Mouse (Mus musculus) brown adipose tissue, adult 24 weeks (tissue): ENCODE data around the gene Baiap2l1. TPM values are rescaled to one million over a fixed set of nuclear protein-coding genes. Genes with fewer than 3 reads are reported as not detected.
A peak's percentile ranks its signal among the peaks of the same experiment; 100 is the strongest.

Experiments
- H3K27ac ChIP-seq: fragments of 200-500 bp; replicated peaks from 2 replicates; pipeline ENCODE4 v1.5.1; 2012; ENCODE audit warnings: low read depth, mild to moderate bottlenecking, low read length
- H3K4me1 ChIP-seq: fragments of 200-500 bp; 2 replicates; pipeline ENCODE4 v1.6.1; 2012; ENCODE audit warnings: low read length, mixed read lengths; ENCODE audit not compliant: control insufficient read depth, insufficient read depth, insufficient read length
- H3K4me3 ChIP-seq: fragments of 200-500 bp; 2 replicates; pipeline ENCODE4 v1.5.1; 2012; ENCODE audit warnings: low read depth, mild to moderate bottlenecking, low read length, moderate library complexity; ENCODE audit not compliant: insufficient read depth
- polyA plus RNA-seq: library from polyadenylated mRNA; stranded (reverse); fragments of >200 nt; gene quantifications from 2 replicates; pipeline ENCODE4 v1.2.4, GENCODE M21; 2012; ENCODE audit not compliant: missing spikeins, insufficient read depth, insufficient read length

Baiap2l1 gene
- polyA plus RNA-seq, 1 experiment: not detected

DNA sequence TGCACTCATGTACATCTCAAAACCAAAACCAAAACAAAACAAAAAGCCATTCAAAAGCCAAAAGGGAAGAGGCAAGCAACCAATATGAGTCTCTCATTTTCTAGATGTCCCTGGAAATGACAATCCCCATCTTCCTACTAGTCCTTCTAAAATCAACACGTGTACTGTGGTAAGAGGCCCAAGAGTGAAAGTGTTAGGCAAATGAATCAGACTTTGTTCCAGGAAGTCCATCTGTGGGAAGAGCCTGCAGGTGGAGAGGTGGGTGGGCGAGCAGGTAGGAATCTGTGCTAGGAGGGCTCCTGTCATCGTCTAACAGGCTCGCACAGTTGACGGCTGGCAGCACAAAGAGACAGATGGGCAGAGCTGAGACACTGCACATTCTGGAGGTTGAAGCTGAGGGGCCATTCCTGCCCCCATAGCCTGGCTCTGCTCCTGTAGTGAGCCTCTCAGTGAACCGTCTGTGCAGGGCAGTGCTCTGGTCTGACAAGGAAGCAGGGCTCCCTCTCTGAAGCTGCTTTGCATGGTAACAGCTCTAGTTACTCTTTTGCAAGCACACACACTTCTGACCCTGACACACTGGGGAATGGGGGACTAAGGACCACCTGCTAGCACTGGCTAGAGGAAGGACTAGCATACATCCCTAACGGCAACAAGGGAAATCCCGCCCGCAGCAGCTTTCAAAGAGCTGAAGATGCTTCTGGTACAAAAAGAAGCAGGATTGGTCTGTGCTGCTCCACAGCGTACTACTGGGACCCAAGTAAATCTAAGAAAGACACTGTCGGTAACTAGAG is 75.2 kb downstream of the Baiap2l1 start:
- Histone ChIP-seq H3K4me3 (no peak overlapping the region), H3K4me1 (peaks cover 2% of the 10 kb centered on the region; the same call in 1 of the 2 replicates), H3K27ac (no peak overlapping the region)

DNA sequence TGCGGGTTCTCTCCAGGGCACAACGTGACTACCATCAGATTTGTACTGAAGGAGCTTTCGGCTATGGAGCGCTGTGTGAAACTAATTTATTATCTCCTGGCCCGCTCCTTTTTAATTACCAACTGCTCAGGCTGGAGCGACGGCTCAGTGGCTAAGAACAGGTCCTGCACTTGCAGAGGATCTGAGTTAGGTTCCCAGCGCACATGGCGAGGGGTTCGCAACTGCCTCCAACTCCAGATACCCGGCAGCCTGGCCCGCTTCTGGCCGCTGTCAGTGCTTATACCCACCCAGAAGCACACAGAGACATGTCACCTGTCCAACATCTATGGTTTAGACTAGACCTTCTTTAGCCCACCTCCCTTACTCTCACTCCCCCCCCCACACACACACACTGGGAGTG is 78.0 kb downstream of the Baiap2l1 start:
- H3K4me1 ChIP-seq: peaks cover 5% of the 10 kb centered on the region
- H3K4me3 ChIP-seq: no peak overlapping the region

DNA sequence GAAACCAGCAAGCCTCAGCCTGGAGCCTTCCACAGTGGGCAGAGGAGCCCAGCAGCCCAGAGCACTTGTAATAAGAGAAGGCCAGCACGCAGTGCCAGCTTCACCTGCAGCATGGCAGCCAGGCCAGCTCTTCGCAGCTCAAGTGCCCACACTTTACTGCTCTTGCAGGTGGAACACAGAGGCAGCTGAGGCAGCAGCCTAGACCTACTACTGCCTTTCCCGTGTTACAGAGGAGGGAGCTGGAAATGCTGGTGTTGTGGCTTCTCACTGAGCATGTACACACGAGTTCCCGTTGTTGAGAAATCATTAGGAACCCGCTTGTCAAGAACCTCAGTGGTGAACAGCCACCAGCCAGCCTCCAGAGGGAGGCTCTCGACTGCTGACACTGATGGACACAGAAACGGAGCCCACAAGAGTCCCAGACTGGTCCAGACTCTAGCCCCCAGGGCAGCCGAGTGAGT is 78.8 kb downstream of the Baiap2l1 start:
- no peak overlapping the region for H3K4me3 ChIP-seq
- H3K4me1 ChIP-seq: peaks cover 5% of the 10 kb centered on the region
- no peak overlapping the region for H3K27ac ChIP-seq

More for the DNA sequence above, 78.0 kb downstream of the Baiap2l1 start:
- H3K27ac ChIP-seq: no peak overlapping the region

DNA sequence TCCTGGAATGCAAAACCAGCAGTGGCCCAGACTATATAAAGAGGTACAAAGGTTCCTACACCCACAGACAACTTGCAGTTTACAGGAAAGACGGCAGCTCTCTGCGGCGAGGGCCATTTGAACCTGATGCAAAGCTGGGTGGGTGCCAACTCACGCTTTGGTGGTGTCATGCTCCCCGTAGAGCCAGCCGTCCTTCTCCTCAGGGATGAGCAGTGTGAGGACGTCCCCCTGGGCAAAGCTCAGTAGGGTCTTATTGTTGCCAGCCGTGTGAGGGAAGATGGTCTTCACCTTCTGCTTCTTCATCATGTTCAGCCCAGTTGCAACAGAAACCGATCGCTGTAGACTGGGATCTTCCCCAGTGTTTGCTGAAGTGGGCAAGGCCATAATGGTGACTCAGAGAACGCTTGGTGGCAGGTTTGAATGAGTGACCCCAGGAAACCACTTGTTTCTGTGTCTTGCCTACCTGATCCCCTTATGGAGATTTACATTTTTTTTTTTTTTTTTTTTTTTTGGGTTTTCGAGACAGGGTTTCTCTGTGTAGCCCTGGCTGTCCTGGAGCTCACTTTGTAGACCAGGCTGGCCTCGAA is 79.4 kb downstream of the Baiap2l1 start:
- no peak overlapping the region for H3K4me3 ChIP-seq
- H3K27ac ChIP-seq: no peak overlapping the region
- H3K4me1 ChIP-seq: peaks cover 5% of the 10 kb centered on the region

DNA sequence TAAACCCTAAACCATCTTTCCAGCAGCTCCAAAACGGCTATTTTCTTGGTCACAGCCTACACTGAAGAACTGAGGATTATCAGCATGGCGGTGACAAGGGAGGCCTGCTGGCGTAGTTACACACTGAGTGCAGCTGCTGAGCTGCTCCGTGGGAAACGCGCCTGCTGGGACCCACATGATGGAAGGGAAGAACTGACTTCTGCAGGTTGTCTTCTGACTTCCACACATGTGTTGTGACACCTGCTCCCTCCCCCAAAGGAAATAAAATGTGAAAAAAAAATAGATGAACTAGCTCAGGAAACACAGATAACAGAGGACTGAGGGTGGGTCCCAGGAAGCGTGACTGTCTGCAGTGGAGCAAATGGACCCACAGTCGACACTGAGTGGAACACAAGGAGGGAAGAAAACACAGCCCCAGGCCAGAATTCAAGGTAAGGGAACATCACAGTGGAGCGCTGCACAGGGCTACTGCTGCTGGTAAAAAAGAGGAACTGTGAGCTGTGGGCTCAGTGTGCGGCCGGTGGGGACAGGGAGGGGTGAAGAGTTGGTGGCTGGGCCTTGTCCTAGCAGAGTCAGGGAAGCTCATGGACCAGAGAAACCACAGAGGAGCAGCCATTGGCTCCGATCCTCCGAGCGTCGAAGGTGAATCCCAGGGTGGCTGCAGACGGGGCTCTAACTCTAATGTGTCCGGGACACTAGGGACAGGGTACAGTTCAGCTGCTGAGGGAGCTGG is 80.8 kb downstream of the Baiap2l1 start:
- H3K27ac ChIP-seq: no peak overlapping the region

DNA sequence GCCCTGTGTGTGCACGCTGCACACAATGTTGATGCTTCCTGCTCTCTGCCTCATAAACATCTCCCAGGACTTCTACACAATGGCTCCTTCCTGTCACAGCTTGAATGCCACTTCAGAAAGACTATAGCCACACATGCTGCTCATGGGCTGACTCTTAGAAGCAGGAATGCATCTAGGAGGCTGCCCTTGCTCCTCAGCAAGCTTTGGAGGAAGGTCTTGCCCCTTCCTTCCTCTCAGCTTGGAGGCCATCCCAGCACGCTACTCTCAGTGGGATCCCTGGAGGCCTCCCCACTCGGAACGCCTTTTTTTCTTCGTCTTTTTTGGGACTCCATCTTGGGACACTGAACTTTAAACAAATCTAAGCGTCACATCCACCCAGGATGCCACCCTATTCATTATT is 83.0 kb downstream of the Baiap2l1 start:
- Histone ChIP-seq H3K4me1 (peaks cover 3% of the 10 kb centered on the region), H3K4me3 (no peak overlapping the region), H3K27ac (no peak overlapping the region)

More for the DNA sequence above, 80.8 kb downstream of the Baiap2l1 start:
- no peak overlapping the region for H3K4me3 ChIP-seq
- peaks cover 3% of the 10 kb centered on the region for H3K4me1 ChIP-seq

DNA sequence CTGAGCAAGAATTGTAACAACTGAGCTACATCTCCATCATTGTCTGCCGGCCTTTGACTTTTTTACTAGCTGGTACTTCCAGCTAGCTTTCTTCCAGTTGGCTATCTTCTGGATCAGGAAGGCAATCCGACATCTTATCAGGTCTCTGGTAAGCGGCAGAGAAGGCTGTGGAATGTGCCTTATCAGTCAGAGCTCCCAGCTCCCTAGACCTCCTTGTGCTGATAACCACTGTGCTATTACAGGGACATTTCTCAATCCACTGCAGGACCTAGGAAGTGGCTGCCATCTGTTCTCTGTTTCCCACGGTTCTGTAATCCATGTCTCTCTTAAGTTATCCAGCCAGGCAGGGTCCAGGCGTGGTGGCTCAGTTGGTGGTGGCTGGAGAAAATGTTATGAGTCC is 86.1 kb downstream of the Baiap2l1 start:
- Histone ChIP-seq H3K27ac (no peak overlapping the region), H3K4me3 (no peak overlapping the region)

DNA sequence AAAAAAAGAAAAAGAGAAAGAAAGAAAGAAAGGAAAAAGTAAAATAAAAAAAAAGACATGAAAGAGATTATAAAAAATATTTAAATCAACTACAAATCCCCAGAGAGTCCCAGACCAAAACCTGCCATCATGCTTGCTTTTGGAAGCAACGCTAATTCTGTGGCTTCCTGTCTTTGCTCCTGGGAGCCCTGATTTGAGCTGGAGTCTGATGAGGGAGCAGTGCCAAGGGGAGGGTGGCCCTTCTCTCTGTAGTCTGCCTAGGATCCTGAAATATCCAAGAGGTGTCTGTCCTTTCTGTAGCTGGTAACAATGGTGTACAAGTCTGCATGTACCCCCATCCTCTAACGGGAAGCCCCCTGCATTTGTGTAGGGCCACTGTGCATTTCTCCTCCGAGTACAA is 86.8 kb downstream of the Baiap2l1 start:
- Histone ChIP-seq H3K4me3 (no peak overlapping the region), H3K27ac (no peak overlapping the region), H3K4me1 (peaks cover 3% of the 10 kb centered on the region)

More for the DNA sequence above, 86.1 kb downstream of the Baiap2l1 start:
- peaks cover 3% of the 10 kb centered on the region for H3K4me1 ChIP-seq

DNA sequence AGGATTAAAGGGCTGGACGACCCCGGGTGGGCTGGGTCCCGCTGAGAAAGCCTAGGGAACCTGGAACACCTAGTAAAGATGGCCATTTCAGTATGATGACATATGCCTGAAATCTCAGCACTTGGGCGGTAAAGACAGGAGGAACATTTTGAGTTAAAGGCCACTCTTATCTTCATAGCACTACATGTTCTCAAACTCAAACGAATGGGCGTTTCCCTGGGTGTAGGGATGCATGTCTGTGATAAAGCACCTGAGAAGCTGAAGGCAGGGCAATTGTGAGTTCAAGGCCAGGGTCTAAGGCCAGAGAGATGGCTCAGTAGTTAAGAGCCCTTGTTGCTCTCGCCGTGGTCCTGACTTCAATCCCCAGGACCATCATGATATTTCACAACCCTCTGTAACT is 87.5 kb downstream of the Baiap2l1 start:
- Histone ChIP-seq H3K4me1 (no peaks in the 10 kb centered on the region), H3K27ac (no peak overlapping the region), H3K4me3 (no peak overlapping the region)

DNA sequence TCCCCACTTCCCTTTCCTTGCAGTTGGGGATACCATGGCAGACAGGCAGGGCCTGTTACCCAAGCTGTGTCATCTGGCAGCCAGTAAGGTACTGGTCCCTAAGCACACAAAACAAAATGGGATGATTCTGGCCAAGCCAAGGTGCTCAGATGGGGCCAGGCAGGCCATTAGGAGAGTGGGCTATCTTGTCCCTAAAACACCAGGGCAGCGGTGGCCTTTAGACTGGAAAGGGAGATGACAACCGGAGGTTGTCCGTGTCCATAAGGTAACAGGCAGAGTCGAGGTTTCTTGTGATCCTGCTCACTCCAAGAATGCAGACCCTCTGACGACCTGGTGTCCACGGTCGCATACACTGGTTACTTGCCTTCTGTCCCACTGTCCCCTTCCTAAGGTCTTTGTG is 88.0 kb downstream of the Baiap2l1 start:
- no peak overlapping the region for H3K4me3 ChIP-seq
- H3K4me1 ChIP-seq: no peaks in the 10 kb centered on the region; the same call in 1 of the 2 replicates
- H3K27ac ChIP-seq: no peak overlapping the region

DNA sequence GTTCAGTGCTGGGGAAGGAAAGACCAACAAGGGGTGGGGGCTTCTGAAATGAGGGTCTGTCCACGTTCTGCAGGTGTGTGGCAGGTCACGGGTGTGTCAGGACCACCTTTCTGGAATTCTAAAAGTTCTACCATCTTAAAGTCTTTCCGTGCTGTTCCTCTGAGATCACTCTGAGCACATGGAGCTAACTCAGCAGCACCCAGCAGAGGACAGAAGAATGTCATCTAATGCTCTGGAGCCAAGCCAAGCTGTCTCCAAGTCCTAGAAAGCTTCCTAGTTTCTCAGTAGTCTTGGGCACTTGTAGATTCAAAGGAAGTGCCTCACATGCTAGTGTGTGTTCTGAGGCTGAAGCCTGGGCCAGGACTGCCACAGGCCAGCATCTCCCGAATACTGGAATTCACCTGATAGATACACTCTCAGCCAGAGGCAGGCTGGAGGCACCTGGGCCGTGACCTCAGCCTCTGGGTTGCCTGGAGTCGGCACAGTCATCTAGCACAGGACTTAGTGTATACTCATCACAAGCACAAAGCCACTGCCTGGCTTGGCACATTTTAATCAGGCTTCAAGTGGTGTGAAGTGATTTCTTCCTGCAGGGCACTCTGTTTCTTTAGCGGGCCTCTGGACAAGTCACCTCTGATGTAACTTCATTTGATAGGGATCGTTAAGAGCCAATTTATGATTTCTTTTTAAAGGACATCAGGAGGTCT is 90.2 kb downstream of the Baiap2l1 start:
- no peak overlapping the region for H3K4me3 ChIP-seq
- H3K27ac ChIP-seq: no peak overlapping the region

DNA sequence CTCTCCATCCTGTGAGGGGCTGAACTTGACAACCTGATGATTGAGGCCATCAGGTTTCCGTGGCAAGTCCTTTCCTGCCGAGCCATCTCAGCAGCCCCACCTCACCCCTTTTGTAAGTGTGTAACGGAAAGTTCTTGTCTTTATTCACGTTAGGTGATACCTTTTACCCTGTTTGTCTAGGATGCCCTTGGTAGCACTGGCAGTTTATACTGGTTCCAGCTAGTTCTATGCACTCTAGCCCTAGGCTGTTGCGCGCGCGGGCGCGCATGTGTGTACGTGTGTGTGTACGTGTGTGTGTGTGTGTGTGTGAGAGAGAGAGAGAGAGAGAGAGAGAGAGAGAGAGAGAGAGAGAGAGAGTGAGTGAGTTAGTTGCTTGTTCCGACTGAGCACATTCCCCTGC is 94.4 kb downstream of the Baiap2l1 start:
- Histone ChIP-seq H3K4me3 (no peak overlapping the region), H3K27ac (no peak overlapping the region), H3K4me1 (peaks cover 44% of the 10 kb centered on the region)

More for the DNA sequence above, 90.2 kb downstream of the Baiap2l1 start:
- peaks cover 12% of the 10 kb centered on the region for H3K4me1 ChIP-seq

DNA sequence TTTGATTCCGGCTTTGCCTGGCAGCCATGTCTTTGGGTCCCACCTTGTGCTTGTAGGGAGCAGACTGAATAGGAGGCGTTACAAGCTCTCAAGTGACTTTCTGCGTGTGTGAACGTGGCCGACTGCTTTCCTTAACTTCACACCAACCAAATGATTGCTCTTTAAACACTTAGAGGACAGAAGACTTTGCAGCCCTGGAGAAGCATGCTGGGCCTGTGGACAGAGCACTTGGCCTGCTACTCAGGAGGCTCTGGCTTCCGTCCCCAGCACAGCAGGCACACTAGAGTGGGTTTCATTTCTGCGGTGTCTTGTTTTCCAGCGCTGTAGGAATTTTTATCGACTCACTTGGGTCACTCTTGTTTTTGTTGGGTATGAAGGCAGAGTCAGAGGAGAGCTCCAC is 94.8 kb downstream of the Baiap2l1 start:
- Histone ChIP-seq H3K27ac (peak overlapping the region; percentile 32), H3K4me3 (no peak overlapping the region), H3K4me1 (peaks cover 47% of the 10 kb centered on the region)

DNA sequence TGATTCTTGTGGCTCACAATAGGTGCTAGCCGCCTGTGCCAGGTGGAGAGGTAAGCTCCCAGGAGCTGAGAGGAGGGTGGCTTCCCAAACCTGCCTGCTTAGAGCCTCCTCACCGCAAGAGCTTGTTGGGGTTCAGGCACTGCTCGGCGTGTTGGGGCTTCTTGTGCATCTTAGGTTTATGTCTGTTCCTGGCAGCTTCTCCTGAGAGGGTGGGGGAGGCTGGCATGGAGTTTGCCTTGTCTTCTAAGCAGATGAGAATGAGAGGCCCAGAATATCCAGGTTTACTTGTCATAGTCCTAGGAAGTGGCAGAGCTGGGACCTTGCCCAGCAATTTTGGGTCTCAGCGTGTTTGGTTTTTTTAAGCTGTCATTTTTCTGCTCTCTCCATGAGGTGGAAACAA is 96.1 kb downstream of the Baiap2l1 start:
- no peak overlapping the region for H3K4me3 ChIP-seq
- peak overlapping the region; percentile 69 for H3K27ac ChIP-seq
- H3K4me1 ChIP-seq: peaks cover 53% of the 10 kb centered on the region

DNA sequence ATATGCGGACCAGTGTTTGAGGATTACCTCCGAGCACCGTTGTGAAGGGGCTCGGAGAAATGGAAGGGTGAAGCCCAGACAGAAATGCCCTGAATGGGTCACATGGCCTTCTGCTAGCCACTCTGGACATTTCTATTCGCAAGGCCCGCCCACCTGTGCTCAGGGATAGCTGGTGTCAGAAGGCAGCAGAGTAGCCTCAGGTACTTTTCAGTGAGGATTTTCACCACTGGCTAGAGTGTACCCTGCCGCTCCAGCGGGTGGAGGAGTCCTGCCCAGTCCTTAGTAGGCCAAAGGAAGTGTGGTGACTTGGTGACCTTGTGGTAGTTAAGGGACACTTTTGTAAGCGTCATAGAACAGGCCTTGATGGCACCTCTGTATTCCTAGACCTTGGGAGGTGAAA is 96.6 kb downstream of the Baiap2l1 start:
- Histone ChIP-seq H3K4me3 (no peak overlapping the region), H3K4me1 (peaks cover 55% of the 10 kb centered on the region), H3K27ac (peak overlapping the region; percentile 69)
